Mouse (Mus musculus): Measurements from ENCODE around the gene Nr3c2.

Nr3c2 gene

DNA sequence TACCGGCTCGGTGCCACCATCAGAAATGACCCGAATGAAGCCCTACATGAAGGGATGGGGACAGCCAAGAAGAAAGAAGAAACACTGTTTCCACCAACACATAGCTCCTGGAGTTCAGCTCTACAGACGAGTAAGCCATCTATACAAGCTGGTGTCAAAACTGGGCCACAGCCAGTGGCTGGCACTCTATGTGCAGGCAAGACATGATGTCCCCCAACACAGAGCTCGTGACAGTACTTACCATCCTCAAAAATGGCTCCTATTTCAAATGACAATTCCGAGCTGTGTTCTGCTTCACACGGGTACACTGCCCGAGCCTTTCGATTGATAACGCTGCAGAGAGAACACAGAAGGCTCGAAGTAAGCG, 357.8 kb downstream of the Nr3c2 start:
- no peak for DNase-seq

DNA sequence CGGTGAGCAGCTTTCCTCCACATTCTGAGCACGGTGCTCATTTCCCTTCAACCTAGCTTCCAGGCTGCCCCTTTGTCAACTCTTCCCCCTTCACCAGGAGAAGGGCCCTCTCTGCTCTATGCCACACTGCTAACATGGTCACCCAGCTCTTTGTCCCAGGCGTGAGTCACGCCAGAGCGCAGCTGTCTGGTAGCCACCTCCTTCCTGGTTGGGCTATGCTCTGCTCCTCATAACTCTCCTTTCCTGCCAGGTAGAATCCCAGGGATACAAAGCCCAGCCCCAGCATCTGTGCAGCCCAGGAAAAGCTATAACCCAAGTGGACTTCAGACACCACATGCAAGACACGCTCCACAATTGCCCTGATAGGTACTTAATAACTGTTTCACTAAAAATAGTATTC, 362.0 kb downstream of the Nr3c2 start:
- DNase-seq = no peak

DNA sequence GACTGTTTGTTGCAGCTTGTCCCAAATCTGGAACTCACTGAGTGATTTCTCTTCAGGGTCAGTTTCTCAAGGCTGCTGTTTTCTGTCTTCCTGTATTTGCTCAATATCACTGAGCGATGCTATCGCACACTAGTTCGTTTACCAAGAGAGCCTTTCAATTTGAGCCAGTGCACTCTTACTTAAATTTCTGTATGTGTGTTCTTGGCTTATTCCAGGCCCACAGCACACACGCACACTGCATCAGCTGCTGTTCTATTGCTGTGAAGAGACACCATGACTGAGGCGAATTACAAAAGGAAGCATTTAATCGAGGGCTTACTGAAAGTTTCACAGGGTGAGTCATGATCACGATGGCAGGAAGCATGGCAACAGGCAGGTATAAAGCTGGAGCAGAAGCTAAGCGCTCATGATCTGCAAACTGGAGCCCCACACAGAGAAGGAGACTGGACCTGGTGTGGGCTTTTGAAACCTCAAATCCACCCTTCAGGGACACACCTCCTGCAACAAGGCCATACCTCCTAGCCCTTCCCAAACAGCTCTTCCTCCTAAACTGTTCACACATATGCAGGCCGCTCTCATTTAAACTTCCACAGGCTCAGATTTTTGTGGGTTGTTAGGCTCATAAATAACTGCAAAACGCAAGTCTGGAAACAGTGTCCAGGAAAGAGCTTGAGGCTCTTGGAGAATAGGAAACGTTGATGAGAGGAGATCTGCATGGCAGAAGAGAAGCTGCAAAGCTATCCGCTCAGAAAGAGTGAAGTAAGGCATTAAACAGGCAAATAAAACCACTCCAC, 363.2 kb downstream of the Nr3c2 start:
- no peak for DNase-seq

DNA sequence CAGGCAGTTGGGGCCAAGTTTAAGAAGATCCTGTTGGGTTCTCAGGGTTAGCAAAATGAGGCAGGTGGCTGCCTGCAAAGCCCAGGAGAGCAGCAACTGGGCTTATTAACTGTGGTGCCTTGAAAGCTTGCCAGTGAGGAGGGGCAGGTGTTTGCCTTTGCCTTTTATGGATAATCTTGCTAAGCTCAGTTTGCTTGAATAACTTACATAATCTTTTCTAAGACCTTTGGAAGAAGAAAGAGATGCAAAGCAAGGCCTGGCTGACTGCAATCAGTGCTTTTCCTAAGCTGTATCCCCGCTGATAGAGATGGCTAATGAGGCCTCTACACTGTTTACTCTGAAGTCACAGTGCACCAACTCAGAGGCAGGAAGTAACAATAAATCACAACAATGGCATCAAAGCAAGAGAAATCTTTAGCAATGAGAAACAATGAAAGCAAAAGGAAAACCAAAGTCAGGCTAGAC, 368.7 kb downstream of the Nr3c2 start:
- DNase-seq = no peak

DNA sequence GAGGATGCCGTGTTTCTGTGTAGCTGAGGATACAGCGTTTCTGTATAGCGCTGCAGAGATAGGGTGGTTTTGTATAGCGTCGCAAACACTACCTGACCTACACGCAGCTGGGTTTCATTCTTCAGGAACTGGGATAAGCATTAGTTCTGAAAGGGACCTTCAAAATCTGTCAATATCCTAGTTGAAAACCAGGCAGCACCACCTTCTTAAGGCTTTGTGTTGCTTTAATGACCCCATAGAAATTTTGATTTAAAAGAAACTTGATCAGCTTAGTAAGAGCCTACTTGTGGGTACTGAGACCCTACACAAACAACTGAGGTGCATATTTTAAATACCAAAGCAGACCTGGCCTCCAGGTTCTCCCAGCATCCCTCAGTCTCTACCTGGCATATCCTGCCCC, 372.9 kb downstream of the Nr3c2 start:
- no peak for DNase-seq

DNA sequence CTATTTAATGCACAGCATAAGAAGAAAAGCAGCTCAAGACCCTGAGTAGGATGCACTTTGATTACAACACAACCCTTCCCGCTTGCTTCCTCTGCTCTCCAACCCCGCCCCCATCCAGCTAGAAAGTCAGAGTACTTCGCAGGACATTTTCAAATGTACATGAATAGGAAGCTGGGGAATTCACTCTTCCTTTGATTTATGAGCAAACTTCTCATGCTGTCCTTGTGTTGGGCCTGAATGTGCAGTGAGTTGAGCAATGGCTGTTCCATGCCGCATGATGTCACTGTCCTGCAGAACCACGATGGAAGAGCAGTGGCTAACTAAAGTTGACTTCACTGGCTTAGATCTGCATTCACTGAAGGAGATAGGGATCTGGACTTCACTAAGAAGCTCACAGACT, 376.3 kb downstream of the Nr3c2 start:
- no peak for DNase-seq

DNA sequence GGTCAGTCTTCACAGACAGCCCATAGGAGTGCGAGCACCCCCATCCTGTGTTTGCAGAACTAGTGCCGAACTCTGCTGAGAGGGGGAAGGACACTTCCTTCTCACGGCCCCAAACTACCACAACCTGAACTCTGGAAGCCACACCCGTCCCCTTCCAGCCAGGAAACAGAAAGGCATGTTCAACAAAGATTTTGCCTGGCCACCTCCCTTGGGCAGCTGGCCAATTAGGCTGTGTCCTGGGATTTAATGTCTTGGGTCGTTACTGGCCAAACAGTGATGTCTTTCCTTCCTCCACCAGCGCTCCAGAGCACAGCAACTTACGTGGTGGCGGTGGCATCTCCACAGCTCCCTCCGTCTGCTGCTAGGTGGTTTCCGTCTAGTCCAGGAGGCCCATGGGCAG, 377.6 kb downstream of the Nr3c2 start:
- DNase-seq = no peak

DNA sequence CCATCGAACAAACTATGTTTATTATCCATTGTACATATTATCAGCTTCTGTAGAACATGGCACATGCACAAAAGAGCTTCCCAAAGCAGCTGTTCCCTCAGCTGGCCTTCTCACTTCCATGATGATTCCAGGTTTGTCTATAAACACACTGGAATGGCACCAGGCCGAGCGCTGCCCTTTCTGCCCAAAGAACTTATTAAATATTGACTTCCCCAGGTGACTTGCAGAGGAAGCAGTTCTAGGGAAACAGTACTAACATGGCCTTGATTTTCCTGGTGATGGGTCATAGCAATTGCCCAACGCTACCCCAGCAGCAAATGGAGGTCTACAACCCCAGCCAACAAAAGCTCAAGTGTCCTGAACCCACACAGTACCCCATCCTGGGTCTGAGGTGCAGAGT, 379.0 kb downstream of the Nr3c2 start:
- DNase-seq = no peak

DNA sequence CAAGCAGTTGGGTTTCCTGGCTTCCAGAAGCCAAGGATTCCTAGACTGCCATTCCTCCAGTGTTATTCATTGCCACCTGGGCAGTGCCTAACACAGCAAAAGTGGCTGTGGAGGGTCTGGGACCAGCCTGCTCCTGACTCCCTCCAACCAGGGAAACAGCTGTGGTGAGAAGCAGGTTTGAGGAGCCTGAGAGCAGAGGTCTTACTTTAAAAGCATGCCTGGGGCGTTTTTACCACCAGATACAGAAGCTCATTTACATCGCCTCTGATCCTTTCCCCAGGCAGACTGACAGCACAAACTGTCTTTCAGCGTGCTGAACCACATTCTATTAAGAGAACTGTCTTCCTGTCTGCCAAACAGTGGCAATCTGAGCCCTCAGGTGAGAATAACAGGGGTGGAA, 380.7 kb downstream of the Nr3c2 start:
- DNase-seq = no peak

DNA sequence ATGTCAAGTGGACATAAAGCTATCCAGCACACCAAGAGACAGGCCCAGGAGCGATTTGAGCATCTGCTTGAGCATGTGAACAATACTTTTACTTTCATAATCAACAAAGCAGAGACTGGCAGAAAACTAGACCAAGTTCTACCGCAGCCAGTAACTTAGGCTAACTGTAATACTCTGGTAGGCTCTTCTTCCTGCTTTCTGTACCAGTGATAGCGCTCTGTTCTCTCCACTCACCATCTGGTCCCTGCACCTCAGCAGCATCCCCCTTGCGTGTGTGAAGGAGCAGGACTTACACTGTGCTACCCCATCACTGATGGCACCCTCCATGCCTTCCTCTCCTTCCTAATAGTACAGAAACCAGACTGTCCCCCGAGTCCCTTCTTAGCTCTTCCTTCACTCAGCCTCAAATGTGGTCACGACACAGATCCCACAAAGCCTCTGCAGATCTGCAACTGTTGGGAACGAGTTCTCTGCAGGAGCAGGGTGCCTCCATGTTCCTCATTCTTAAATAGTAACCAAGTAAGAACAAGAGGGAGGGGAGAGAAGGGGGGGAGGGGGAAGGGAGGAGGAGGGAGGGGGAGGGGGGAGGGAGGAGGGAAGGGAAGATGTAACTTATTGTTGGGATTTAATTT, 383.5 kb downstream of the Nr3c2 start:
- no peak for DNase-seq

DNA sequence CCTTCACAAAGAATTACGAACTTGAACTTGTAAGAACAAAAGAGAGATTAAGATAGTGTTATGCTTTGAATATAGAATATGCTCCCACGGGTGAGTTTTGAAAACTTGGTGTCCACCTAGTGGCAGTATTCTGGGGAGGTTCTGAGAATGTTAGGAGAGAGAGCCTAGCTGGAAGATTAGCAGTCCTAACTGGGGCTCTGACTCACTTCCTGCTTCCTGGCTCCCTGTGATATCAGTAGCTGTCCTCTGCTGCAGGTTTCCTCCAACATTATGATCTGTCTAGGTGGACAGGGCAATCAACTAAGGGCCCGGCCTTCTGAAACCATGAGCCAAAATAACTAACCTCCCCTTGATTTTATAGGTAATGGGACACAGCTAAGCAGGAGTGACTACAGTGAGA, 385.2 kb downstream of the Nr3c2 start:
- DNase-seq = no peak

DNA sequence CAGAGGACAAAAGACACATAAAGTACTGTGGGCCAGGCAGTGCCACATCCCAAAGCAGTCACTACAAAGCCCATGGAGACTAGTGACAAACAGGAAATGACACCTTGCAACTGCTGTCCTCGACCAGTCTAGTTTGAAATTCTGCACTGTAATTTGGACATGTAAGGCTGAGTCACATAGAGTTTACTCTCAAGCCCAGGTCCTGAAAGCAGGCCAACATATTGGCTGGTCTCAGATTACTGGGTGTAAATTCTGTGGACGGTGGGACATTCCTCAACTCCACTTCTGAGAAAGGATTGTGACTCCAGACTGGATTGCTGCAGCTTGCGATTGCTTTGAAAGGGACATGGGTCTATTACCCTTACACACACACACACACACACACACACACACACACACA, 388.8 kb downstream of the Nr3c2 start:
- DNase-seq = no peak

DNA sequence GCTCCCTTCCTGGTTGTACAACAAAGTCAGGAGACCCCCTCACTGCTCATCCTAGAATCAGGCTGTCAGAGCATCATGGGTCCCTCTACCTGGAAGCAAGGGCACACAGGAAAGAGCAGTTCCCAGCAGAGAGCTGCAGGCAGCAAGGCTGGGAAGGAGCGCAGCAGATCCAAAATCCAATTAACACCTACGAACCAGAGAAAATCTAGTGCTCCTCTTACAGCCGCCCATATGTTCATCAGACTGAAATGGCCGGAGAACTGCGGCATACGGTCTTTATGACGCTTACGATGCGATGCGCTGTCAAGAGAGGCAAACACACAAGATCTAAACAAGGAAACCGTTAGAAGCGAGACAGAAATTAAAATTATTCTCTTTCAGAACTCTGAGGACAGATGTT, 389.2 kb downstream of the Nr3c2 start:
- no peak for DNase-seq

DNA sequence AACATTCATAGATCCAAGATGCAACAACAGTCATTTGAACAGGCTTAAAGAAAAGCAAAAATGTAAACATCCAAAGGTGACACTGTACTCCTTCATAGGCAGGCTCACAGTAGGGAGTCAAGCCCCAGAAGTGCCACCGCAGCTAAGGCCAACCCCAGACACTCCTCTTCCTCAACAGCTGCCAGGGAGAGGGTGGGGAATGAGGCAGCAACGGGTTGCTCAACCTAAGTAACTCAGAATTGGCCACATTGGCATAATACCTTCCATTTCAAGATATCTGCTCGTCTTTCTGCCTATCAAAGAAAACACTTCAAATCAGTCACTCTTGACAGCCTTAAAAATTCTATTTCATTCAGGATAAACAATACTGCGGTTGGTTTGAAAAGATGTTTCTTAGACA, 392.9 kb downstream of the Nr3c2 start:
- DNase-seq = no peak

DNA sequence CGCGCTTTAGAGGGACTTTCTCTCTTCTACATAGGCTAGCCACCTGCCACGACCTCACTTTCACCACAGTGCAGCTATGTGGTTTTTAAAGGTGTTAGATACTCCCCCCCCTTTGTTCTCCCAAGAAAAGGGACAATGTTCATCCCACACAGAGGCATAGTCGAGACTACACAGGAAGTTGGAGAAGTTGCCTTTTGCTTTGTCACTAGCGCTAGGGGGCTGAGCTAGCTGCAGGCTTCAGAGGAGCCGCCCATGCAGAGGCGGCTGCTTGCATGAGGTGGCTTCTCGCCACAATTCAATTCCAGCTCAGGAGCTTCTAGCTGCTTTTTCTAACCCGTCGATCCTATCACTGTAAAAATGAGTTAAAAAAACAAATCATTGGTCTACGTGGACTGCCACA, 393.4 kb downstream of the Nr3c2 start:
- no peak for DNase-seq

DNA sequence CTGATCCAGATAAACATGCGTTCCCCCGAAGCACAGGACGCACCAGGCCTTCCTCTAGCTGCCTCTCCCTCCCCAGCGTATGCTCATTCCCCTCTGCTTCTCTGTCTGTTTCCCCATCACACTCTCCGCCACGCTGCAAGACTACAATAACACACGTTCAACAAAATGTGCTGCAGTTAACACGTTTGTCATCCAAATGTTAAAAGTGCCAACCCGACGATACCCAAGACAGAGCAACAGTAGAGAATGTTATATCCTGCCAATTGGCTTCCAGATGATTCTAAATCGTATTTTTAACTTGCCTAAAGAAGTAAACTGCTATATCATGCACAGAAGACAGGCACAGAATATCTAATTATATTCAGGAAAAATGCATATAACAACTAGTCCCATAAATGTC, 395.4 kb downstream of the Nr3c2 start:
- DNase-seq = no peak

Measured in cerebellum, postnatal 36 days (tissue).